Mouse (Mus musculus) myocyte (in vitro differentiated cells): Measurements from ENCODE around the gene Hes3. TPM values are rescaled to one million over a fixed set of nuclear protein-coding genes. Genes with fewer than 3 reads are reported as not detected.
A peak's percentile ranks its signal among the peaks of the same experiment; 100 is the strongest.

ENCODE experiments used
- H3K27me3 ChIP-seq: one replicate; pipeline ENCODE4 v1.6.1; 2011; ENCODE audit not compliant: control insufficient read depth, insufficient read depth, insufficient read length
- H3K36me3 ChIP-seq: one replicate; pipeline ENCODE4 v1.6.1; 2011; ENCODE audit not compliant: control insufficient read depth, insufficient read depth
- H3K4me2 ChIP-seq: one replicate; pipeline ENCODE4 v1.6.1; 2011; ENCODE audit warnings: low read depth, control low read depth
- H3K4me3 ChIP-seq: one replicate; pipeline ENCODE4 v1.5.1; 2011; ENCODE audit warnings: mild to moderate bottlenecking, control low read depth, moderate library complexity
- H3K79me2 ChIP-seq: one replicate; pipeline ENCODE4 v1.6.1; 2011; ENCODE audit not compliant: control insufficient read depth, insufficient read depth
- H3ac ChIP-seq: one replicate; pipeline ENCODE4 v1.6.1; 2011; ENCODE audit not compliant: control insufficient read depth, insufficient read length
- CEBPB ChIP-seq: IDR thresholded peaks from 2 replicates; pipeline ENCODE4 v1.6.1; 2011; ENCODE audit warnings: mild to moderate bottlenecking, moderate library complexity; ENCODE audit not compliant: poor library complexity, insufficient read depth, severe bottlenecking
- E2F4 ChIP-seq: IDR thresholded peaks from one replicate; pipeline ENCODE4 v1.6.1; 2011; ENCODE audit warnings: mild to moderate bottlenecking, control low read depth, moderate library complexity; ENCODE audit not compliant: insufficient read depth
- MAX ChIP-seq: IDR thresholded peaks from one replicate; pipeline ENCODE4 v1.6.1; 2011; ENCODE audit warnings: low read depth, mild to moderate bottlenecking, control low read depth
- MYOD1 ChIP-seq, 3 experiments: IDR thresholded peaks; one replicate each; pipeline ENCODE4 v1.6.1; 2011; ENCODE audit warnings: control low read depth in 2 of 3, low read depth in 2 of 3, mild to moderate bottlenecking in 2 of 3, moderate library complexity in 1 of 3; ENCODE audit not compliant: insufficient read length in 2 of 3, control insufficient read depth in 1 of 3
- MYOG ChIP-seq, 3 experiments: IDR thresholded peaks; one replicate each; pipeline ENCODE4 v1.6.1; 2011; ENCODE audit warnings: control low read depth in 2 of 3, low read depth in 2 of 3, mild to moderate bottlenecking in 2 of 3; ENCODE audit not compliant: insufficient read length in 2 of 3, control insufficient read depth in 1 of 3, insufficient read depth in 1 of 3
- POLR2A ChIP-seq: IDR thresholded peaks from one replicate; pipeline ENCODE4 v1.6.1; 2011; ENCODE audit warnings: low read depth, mild to moderate bottlenecking, control low read depth, moderate library complexity; ENCODE audit not compliant: insufficient read length
- POLR2AphosphoS2 ChIP-seq: IDR thresholded peaks from one replicate; pipeline ENCODE4 v1.6.1; 2011; ENCODE audit warnings: low read depth, control low read depth; ENCODE audit not compliant: insufficient read length
- REST ChIP-seq: IDR thresholded peaks from one replicate; pipeline ENCODE4 v1.6.1; 2011; ENCODE audit warnings: mild to moderate bottlenecking, control low read depth, moderate library complexity; ENCODE audit not compliant: insufficient read depth, insufficient read length
- SRF ChIP-seq: IDR thresholded peaks from one replicate; pipeline ENCODE4 v1.6.1; 2011; ENCODE audit warnings: low read depth; ENCODE audit not compliant: control insufficient read depth, insufficient read length
- TCF12 ChIP-seq: IDR thresholded peaks from one replicate; pipeline ENCODE4 v1.6.1; 2011; ENCODE audit warnings: mild to moderate bottlenecking, control low read depth; ENCODE audit not compliant: poor library complexity, insufficient read depth, severe bottlenecking
- TCF3 ChIP-seq: IDR thresholded peaks from one replicate; pipeline ENCODE4 v1.6.1; 2011; ENCODE audit warnings: low read depth, control low read depth; ENCODE audit not compliant: insufficient read length
- USF1 ChIP-seq: IDR thresholded peaks from one replicate; pipeline ENCODE4 v1.6.1; 2011; ENCODE audit warnings: low read depth, mild to moderate bottlenecking, control low read depth, moderate library complexity
- polyA plus RNA-seq: library from polyadenylated mRNA; unstranded; fragments of >200 nt; fragmentation: generic; extraction: Trizol; gene quantifications from one replicate; pipeline ENCODE4 v1.2.1, GENCODE M21; 2012; ENCODE audit warnings: missing spikeins

Gene Hes3
- polyA plus RNA-seq, 1 experiment: 0.02 TPM

GRCm38 (mm10) chr4:152325574-152326411 lies 34.3 kb upstream of the Hes3 start, which contains the start of gene Rpl22:
Gene Rpl22, plus strand, starts transcription at chr4:152325742.
- Histone ChIP-seq H3K79me2 (peaks cover 48% of the 10 kb centered on the region), H3K4me3 (peak within 1 kb of the TSS; percentile 82), H3ac (peak within 1 kb of the TSS; percentile 58), H3K36me3 (peaks cover 16% of the 10 kb centered on the region), H3K27me3 (no peaks in the 10 kb centered on the region), H3K4me2 (peak within 1 kb of the TSS; percentile 94)
- TF ChIP-seq SRF (peak; percentile 94), REST (no peak), USF1 (peak; percentile 15), TCF12 (no peak), MYOG (IDR thresholded peaks at IDR 0.05; ENCODE audit: control insufficient read depth in 1 of 3, insufficient read depth in 1 of 3, insufficient read length in 2 of 3, low read depth in 2 of 3) (peak in 2 of 3 experiments; percentile 26 to 29), MYOD1 (IDR thresholded peaks at IDR 0.05; ENCODE audit: control insufficient read depth in 1 of 3, insufficient read length in 2 of 3, low read depth in 2 of 3) (no peak), E2F4 (peak; percentile 7), CEBPB (no peak), TCF3 (no peak), MAX (peak; percentile 4), POLR2AphosphoS2 (peak; percentile 93), POLR2A (peak; percentile 95)

DNA sequence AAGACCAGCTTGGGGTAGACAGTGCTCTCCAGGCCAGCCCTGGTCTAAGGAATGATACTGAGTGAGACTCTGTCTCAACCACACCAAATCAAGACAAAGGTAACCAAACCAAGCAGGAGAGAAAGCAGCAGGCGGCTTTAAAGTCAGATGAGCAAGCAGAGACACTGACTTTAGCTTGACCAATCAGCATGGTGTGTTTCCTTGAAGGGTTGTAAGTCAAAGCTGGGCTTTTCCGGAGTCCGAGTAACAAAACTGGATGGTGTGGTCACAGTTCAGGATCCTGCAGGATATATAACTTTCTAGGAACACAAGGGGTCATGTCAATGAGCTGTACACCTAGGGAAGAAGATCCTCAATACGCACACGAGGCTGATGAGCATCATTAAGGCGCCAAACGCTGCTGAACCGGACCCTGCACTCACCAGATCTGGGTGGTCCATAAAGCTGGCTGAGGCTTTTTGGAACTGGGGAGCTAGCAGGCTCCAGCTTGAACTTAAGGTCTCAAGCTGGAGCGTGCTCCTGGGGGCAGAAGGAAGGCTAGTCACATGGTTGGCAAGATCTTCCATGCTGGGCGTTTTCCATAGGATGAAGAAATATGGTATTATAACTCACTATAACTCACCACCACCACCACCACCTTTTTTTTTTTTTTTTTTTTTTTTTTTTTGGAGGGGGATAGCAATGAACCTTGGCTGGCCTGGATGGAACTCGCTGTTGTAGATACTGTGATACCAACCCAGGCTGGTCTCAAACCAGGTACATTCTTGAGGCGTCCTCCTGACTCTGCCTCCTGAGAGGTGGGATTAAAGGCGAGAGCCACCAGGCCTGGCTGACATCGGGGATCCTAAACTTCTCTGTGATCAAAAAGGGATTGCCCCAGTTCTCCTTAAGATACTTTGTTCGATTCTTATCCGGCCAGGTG lies 33.4 kb upstream of the Hes3 start:
- Histone ChIP-seq H3K4me2 (peak overlapping the region; percentile 75), H3K79me2 (peaks cover 42% of the 10 kb centered on the region), H3K27me3 (no peaks in the 10 kb centered on the region), H3K4me3 (peak overlapping the region; percentile 82), H3ac (peak overlapping the region; percentile 58), H3K36me3 (peaks cover 12% of the 10 kb centered on the region)
- no peak for TF ChIP-seq MYOD1 (IDR thresholded peaks at IDR 0.05; ENCODE audit: control insufficient read depth in 1 of 3, insufficient read length in 2 of 3, low read depth in 2 of 3)
- TF ChIP-seq USF1: no peak
- TF ChIP-seq REST: no peak
- no peak for TF ChIP-seq POLR2A
- no peak for TF ChIP-seq POLR2AphosphoS2
- no peak for TF ChIP-seq CEBPB
- TF ChIP-seq MAX: no peak
- no peak for TF ChIP-seq SRF

DNA sequence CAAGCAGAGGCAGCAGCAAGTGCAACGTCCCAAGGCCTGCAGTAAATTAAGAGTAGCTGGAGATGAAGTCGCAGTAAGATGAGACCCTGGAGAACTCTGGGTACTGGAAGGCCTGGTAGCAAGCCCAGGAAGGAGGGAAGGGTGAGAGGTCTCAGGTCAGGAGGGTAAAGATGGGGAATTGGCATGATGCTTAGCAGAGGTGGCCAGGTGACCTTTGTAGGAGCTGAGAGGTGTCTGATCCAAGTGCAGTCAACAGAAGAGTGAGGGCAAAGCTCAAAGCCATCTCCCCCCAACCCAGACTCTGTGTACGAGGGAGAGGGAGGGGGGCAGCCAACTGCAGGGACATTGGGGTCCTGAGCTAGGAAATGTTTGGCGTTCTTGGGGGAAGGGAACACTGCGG lies 30.0 kb upstream of the Hes3 start:
- H3ac ChIP-seq: no peak overlapping the region
- TF ChIP-seq TCF12: no peak
- no peak for TF ChIP-seq SRF
- TF ChIP-seq MYOD1 (IDR thresholded peaks at IDR 0.05; ENCODE audit: control insufficient read depth in 1 of 3, insufficient read length in 2 of 3, low read depth in 2 of 3): no peak
- TF ChIP-seq POLR2AphosphoS2: no peak
- no peak for TF ChIP-seq TCF3
- no peak for TF ChIP-seq REST
- no peaks in the 10 kb centered on the region for H3K27me3 ChIP-seq
- H3K4me2 ChIP-seq: no peak overlapping the region
- no peaks in the 10 kb centered on the region for H3K36me3 ChIP-seq
- H3K4me3 ChIP-seq: no peak overlapping the region
- H3K79me2 ChIP-seq: peaks cover 8% of the 10 kb centered on the region

GRCm38 (mm10) chr4:152318517-152319234 lies 27.2 kb upstream of the Hes3 start, which contains the start of gene Rnf207:
Gene Rnf207, minus strand, starts transcription at chr4:152318993.
- Histone ChIP-seq H3ac (no peak within 1 kb of the TSS), H3K4me2 (peak within 1 kb of the TSS; percentile 75), H3K4me3 (peak within 1 kb of the TSS; percentile 12), H3K36me3 (no peaks in the 10 kb centered on the region), H3K27me3 (peaks cover 16% of the 10 kb centered on the region), H3K79me2 (no peaks in the 10 kb centered on the region)
- TF ChIP-seq SRF (no peak), CEBPB (no peak), MYOD1 (IDR thresholded peaks at IDR 0.05; ENCODE audit: control insufficient read depth in 1 of 3, insufficient read length in 2 of 3, low read depth in 2 of 3) (no peak), TCF3 (no peak), POLR2AphosphoS2 (no peak), POLR2A (no peak), E2F4 (no peak), REST (no peak), MYOG (IDR thresholded peaks at IDR 0.05; ENCODE audit: control insufficient read depth in 1 of 3, insufficient read depth in 1 of 3, insufficient read length in 2 of 3, low read depth in 2 of 3) (no peak), TCF12 (no peak), USF1 (no peak), MAX (no peak)
